Mouse (Mus musculus): ENCODE measurements around the gene Slc38a2.

Gene Slc38a2

DNA sequence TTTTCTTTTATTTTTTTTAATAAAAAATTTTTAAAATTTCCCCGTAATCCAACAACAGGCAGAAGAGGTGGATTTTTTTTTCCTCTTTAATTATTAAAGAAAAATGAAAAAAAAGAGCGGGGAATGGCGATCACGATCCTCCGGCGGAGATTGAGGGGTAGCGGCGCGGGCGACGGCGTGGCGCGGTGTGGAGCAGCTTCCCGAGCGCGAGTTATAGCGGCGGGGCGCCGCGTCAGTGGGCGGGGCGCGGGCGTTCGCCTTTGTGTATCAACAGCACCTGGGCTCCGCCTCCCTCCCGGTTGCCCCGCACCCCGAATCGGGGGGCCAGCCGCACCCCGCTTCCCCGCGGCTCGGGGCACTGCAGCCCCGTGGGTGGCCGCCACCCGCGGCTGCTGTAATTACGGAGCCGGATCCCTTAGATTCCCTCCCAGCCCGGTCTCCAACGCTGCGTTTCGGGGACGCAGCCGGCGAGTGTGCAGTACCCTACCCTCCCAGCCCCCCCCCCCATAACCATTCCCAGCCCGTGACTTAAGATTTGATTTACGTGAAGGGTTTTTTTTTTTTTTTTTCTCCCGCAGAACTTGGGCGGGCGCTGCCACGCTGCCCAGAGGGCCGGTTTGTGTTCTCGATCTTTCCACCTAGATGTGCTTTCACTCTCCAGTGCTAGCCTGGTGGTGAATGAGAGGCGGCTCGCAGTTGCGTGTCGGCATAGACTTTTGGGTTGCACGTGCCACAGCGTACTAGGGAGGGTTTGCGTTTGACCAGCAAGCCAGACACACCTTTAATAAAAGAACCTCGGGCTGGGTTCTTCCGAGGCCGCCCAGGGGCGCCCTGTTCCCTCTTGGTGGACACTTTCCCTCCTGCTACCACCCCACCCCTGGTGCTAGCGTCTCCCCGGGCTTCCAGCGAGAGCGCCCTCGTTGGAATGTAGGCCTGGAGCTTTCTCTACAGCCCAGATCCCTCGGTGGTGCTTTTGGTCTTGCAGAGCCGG lies at the start of gene Slc38a2:
Gene Slc38a2, minus strand, starts transcription at position 210 of the 991 bp plus-strand sequence.
- peak; percentile 88 for DNase-seq (ENCODE audit: low read depth, low spot score)

DNA sequence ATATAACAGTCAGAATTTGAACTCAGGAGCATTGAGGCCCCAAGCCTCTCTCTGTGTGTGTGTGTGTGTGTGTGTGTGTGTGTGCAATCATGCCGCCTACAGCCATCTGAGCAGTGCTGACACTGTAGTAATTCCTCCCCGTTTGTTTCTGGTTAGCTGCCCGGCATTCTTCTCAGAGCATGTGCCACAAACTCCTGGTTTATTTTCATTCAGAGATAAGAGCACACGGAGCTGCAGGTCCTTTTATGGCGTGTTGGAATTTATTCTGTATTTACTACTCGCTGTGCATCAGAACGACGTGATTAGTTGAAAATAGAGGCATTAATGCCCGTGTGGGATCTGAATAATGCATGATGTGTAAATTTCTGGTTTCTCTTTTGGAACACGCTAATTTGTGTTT lies 49.6 kb upstream of the Slc38a2 start:
- DNase-seq (ENCODE audit: low read depth, low spot score), result no peak

DNA sequence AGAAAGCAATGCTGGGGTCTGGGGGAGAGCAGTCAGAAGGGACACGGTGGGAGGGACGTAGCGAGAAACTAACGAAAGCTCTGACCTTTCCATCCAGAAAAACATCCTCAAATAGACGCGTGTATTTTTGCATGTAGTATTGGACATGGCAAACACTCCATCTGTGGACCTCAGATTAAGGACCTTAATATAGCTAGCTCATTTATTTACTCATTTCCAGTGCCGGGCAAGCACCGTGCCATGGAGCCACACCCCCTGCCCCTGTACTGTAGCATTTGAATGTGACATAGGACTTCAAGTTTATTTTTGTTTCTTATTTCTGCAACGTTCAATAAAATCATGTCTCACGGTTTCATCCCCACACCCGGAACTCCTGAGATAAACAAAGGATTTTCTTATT lies 48.0 kb upstream of the Slc38a2 start:
- DNase-seq (ENCODE audit: low read depth, low spot score), result no peak

DNA sequence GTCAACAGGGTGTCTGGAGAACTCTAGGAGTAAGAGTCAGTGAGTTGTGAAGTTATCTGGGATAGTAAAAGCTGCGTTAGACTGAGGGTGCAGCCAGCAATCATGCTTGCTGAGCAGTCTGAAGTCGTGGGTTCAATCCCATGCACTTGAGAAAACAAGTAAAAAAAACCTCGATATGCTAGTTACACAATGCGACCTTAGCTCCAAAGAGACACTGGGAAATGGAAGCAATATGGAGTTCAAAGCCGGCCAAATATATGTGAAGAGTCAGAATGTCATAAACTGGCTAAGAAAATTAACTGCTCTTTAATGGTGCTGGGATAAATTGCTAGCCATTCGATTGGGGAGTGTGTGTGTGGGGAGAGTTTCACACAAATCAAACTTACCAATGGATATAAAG lies 47.5 kb upstream of the Slc38a2 start:
- DNase-seq (ENCODE audit: low read depth, low spot score), result no peak

DNA sequence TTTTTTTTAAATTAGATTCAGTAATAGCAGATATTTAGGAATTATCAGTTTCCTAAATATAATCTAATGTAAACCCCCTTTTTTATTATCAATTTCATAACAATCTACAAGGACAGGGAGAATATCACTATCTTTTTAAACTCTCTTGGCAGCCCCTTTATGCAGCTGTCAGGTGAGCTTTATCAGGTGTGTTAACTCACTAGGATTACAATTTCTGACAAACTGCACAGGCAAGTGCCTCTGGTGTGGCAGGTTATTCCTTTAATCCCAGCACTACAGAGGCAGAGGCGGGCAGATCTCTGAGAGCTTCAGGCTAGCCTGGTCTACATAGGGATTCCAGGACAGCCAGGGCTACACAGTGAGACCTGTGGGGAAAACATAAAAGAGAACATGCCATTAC lies 45.8 kb upstream of the Slc38a2 start:
- no peak for DNase-seq (ENCODE audit: low read depth, low spot score)

DNA sequence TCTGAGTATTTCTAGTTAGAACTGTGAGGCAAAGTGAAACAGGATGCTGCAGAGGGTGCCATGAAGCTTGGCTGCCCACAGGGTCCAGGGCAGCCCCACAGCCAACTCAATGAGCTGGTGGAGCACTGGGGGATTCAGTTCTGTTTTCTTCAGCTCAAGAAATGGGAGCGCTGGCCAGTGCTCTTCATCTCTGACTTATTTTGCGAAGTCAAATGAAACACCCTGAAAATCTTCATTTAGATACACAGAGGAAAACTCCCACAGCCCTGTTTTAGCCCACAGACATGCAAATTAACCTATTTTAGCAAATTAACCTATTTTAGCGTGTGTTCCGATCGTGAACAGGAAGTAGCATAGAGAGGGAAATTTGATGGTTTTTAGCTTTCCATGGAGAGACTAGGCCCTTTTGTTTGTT lies 45.4 kb upstream of the Slc38a2 start:
- DNase-seq (ENCODE audit: low read depth, low spot score), result no peak

DNA sequence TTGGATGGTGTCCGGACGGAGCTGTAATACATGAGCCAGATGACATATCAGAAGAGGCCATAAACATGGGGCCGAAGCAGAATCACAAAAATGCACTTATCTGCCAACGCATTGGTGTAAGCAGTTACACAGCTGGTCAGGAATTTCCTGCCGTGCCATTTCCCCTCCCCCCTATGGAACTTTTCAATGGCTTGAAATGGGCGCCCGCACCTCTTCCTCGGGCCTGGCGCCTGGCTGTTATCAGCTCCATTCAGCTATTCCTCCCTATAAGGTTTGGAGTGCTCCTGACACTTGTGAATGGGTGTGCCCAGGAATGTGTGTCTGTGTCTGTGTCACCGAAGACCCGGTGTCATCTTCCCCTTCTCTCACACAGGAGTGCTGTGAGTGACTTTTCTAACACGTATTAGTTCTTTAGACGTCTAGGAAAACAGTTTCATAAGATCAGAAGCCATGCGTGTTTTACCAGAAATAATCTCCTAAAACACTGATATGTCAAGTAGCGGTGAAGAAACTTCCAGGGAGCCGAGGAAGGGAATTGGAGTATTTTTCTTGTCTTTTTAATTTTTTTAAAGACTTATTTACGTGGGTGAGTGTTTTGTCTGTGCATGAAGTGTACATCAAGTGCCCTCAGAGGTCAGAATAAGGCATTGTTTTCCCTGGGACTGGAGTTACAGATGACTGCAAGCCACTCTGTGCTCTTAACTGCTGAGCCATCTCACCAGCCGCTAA lies 44.8 kb upstream of the Slc38a2 start:
- no peak for DNase-seq (ENCODE audit: low read depth, low spot score)

DNA sequence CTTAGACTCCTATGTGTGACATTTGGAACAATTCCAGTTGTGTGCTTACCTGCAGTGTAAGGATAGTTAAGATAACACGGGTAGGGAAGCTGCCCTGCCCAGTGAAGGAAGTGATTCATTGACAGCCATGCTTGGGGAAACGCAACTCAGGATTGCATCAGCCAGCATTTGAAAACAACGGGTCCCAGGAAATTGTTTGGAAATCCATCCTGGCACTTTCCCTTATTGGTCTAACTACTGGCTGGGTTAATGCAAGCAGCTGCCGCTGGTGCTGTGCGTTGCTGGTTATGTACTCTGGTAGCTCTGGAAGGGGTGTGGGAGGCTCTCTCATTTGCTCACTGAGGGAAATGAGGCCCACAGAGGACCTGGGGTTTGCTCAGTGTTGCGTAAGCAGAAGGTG lies 43.7 kb upstream of the Slc38a2 start:
- no peak for DNase-seq (ENCODE audit: low read depth, low spot score)

DNA sequence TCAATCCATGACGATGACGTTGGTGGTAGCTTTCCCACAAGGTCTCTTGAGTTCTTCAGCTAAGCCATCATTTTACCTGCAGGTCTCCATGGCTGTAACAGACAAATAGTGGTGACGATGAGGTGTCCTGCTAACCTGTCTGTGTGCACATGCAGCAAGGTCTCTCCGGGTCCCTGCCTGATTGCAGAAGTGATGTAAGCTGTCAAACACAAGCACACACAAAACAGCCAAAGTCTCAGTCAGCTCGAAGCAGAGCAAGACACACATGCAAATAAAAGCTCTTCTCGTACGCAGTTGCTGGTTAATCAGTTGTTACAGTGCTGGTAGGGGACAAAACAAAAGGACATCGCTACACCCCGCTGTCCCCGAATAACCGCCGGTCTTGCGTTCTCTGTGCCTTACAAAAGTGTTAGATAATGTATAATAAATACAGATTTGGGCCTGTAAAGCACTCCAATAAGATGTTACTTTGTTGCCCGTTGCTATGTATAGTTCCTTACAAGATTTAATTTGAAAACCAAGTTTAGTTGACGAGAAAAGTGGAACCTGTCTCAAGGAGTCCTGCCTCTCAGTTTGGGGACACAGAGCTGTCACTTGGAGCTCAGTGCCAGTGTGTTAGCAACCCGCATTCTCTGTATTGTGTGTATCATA lies 43.2 kb upstream of the Slc38a2 start:
- DNase-seq (ENCODE audit: low read depth, low spot score), result no peak

DNA sequence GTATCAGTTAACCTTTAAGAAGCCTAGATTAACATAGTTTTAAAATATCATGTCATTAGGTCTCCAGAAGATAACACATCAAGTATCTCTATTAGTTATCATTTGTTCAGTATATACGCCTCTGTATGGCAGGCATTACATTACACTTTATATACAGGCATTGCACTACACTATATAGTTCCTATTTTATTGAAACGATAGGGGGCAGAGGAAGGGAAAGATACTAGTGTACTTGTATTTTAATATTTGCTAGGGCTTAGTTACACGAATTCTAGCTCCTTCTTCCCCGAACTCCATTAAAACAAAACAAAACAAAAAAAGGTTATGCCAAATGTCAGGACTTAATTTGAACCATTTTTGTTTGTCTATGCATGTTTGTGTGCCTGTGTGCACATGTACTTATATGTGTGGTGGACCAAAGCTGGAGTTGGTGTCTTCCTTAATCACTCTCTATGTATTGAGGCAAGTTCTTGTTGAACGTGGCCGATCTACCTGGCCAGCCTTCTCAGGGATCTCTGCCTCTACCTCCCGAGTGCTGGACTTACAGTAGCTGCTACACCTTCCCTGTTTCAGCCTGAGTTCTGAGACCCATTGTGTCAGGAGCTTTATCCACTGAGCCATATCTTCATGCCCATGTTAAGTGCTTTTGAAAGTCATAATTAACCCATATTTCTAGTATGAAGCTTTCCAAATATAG lies 41.5 kb upstream of the Slc38a2 start:
- no peak for DNase-seq (ENCODE audit: low read depth, low spot score)

DNA sequence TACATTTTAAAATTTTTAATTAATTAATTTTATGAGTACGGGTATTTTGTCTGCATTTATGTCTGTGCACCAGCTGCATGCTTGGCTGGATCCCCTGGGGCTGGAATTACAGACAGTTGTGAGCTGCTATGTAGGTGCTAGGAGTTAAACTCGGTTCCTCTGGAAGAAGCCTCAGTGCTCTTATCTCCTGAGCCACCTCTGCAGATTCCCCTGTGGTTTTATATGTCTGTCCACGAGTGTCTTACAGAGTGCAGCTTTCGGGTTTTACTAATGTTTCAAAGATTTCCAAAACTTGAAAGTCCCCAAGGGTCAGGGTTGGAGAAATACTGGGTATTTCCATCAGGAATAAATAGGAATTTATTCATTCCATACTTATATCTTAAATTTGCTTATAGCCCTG lies 40.6 kb upstream of the Slc38a2 start:
- no peak for DNase-seq (ENCODE audit: low read depth, low spot score)

DNA sequence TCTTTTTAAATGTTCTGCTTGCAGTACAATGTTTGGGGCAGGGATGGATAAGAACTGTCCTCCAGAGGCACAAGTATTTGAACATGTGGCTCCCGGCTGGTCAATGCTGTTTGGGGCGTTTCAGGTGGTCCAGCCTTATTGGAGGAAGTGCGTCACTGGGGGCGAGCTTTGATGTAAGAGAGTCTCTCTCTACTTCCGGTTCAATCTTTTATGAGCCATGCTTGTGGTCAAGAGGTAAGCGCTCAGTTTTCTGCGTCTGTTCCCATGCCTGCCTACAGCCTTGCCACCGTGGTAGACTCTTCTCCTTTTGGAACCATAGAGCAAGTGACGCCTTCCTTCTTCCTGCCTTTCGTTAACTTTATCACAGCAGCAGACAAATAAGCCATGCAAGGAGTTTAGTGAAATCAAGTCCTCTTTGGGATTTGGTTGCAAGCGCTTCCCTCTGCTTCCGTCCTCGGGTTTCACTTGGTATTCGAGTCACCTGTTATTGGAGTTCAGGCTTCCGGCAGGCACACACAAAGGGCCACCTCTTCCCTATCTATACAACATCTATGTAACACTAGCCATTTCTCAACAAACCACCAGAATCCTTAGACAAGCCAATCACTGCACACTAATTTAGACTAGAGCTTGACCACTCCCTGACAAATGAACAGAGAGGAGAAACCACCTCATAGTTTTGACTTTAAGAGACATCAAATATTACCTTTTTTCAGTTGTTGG lies 37.3 kb upstream of the Slc38a2 start:
- DNase-seq (ENCODE audit: low read depth, low spot score), result no peak

DNA sequence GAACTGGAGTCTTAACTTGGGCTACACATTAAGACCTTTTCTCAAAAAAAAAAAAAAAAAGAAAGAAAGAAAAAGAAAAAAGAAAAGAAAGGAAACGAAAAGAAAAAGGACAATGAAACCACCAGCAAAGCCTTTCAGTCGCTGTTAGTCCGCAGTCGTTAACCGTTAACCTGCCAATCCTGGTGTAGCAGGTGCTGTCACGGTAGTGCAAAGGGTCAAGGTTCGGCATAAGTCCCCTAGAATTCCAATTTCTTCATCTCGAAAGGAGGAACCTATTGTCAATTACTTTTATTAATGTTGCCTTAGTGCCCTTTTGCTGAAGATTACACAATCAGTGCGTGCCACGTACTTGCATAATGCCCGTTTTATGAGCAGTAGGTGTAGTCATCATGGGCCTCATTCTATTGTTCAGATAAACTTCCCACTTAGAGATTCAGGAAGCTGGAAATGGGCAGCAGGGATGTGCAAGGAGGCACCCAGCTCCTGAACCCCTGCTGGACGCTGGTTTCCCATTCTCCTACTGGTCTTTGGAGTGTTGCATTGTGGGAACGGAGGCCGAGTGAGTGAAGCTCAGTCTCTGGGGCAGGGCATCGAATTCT lies 36.1 kb upstream of the Slc38a2 start:
- no peak for DNase-seq (ENCODE audit: low read depth, low spot score)

DNA sequence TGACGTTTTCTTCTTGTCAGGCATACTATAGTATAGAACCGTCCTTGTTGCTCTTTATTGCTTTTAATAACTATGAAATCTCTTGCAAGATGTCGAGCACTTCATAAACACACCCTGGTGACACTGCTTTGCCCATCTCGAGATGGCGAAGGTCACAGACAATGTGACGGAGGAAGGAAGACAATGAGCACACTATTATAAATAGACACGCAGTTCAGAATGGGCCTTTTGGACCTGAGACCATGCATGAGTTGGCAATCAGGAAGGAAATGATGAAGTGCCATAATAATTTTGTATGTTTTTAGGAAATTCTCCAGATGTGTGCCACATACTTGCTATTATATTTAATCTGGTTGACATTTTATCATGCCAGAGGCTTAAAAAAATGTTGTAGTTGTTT lies 34.9 kb upstream of the Slc38a2 start:
- no peak for DNase-seq (ENCODE audit: low read depth, low spot score)

DNA sequence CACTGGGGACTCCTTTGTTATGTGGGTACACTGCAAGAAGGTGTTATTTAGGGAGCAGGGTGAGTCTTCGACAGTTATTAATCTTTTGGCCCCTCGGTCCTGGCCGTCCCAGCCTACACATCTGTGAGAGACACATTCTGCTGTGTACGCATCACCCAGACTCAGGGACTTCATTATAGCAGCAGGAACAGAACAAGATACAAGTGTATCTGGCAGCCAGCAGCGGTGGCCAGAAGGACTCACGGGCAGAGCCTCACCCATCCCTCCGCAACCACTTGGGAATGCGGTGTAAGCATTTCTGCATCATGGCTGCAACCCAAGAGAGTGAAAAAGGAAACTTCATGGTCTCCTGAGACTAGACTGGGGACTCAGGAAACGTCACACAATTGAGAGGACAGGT lies 30.9 kb upstream of the Slc38a2 start:
- DNase-seq (ENCODE audit: low read depth, low spot score), result no peak

DNA sequence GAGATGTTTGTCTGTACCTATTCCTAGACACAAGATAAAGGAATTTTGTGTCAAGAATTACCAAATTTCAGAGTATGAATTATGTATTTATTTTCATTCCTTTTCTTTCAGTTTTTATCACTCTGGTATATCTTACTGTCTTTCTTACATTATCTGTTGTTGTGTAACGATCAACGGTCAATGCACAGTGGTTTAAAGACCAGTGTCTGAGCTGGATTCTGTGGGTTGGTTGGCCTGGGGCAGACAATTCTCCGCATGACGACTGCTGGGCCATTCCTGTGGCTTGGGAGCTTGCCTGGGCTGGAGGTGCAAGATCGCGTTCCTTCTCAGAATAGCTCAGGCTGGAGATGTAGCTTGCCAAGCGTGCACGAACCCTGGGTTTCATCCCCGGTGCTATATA lies 30.3 kb upstream of the Slc38a2 start:
- no peak for DNase-seq (ENCODE audit: low read depth, low spot score)

DNA sequence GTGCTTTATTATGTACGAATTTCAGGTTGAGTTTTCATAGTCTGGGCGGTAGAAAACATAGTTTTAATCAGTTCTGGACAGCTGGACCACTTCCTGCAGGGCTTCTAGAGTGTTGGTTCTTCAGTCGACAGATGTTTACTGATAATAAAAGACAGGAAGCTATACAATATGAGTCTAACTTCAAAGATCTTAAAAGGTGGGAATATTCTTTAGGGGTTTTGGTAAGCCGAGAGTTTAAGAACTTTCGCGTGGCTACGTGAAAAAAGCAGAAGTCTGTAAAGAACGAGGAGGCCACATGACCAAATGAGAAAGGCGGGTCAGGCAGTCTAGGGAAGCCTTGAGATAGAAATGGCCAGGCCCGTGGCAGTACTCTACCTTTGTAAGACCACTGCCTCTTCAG lies 29.5 kb upstream of the Slc38a2 start:
- DNase-seq (ENCODE audit: low read depth, low spot score), result no peak

DNA sequence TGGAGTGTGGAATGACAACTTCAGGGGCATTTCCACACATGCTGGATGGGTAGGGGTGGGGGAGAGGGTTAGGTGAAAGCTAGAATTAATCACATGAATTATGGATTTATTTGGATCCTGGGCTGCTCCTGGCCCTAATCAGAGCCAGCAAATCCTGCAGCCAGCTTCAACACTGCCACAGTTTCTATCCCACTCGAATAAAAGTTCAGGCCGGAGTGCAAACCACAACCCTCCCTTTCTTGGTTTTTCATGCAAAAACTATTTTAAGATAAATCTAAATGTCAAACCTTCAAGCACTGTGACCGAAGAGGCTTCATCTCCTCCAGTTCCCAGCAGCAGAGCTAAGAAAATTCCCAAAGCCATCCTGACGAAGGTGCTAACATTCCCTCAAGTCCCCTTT lies 28.8 kb upstream of the Slc38a2 start:
- no peak for DNase-seq (ENCODE audit: low read depth, low spot score)

DNA sequence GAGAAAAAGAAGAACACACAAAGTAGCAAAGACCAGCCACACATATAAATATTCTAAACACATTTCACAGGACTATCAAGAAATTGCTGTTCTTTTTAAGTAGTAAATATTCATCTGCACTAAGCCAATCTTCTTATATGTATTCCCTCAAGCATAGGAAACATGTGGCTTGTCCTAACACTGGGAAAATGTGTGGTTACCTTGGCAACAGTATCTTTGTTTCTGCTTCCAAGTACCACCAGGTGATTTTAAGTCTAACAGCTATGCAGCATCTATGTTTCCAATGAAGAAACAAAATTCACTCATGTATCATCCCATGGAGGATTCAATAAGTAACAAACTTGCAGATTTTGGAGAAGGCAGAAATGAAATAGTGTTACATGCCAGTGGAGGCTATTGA lies 25.0 kb upstream of the Slc38a2 start:
- no peak for DNase-seq (ENCODE audit: low read depth, low spot score)

DNA sequence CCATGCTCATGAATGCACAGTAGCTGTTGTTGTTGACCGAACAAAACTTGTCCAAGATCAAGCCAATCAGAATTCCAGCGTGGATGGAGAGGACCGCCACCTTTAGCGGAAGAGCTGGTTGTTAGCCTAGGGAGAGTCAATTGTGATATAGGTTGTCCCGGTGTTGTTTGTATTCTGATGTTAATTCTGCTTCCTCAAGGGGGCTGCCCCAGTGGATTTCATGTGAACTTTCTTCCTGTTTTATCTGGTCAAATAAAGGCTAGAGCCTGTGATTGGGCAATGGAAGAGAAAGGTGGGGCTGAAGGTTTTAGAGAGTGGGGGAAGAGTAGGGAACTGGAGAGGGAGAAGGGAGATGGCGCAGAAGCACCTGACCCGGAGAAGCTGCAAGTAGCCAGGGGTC lies 22.7 kb upstream of the Slc38a2 start:
- no peak for DNase-seq (ENCODE audit: low read depth, low spot score)

DNA sequence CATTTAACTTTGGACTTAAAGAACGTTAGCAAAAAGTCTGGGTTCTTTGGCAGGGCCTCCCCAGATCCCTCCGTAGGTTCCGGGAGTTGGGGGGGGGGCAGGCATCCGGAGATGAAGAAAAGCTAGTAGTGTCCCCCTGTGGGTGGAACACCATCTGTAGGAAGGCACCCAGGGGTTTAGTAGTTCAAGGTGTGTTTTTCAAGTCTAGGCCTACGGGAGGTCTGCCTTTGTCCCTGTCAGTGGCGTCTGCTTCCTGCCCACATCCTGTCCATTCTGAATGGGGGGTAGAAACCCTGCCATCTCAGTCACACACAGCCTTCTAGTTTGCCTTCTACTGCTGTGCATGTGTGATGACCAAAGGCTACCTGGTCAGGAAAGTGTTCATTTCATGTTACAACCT lies 20.6 kb upstream of the Slc38a2 start:
- DNase-seq (ENCODE audit: low read depth, low spot score), result no peak

Data from forelimb bud, embryonic 11.5 days (tissue).